Mouse (Mus musculus) C2C12 (cell line): Measurements from ENCODE around the gene Nppb. TPM values are rescaled to one million over a fixed set of nuclear protein-coding genes. Genes with fewer than 3 reads are reported as not detected.

Experiments used
- H3K27me3 ChIP-seq: one replicate; pipeline ENCODE4 v1.6.1; 2011; ENCODE audit not compliant: control insufficient read depth, insufficient read depth, insufficient read length
- H3K36me3 ChIP-seq: one replicate; pipeline ENCODE4 v1.6.1; 2011; ENCODE audit not compliant: control insufficient read depth, insufficient read depth
- H3K4me3 ChIP-seq: one replicate; pipeline ENCODE4 v1.5.1; 2011; ENCODE audit warnings: mild to moderate bottlenecking, control low read depth; ENCODE audit not compliant: poor library complexity, insufficient read depth, severe bottlenecking
- H3K79me2 ChIP-seq: one replicate; pipeline ENCODE4 v1.6.1; 2011; ENCODE audit not compliant: control insufficient read depth, insufficient read depth
- H3K79me3 ChIP-seq: one replicate; pipeline ENCODE4 v1.6.1; 2011; ENCODE audit warnings: low read depth, control low read depth
- H3ac ChIP-seq: one replicate; pipeline ENCODE3; 2011; ENCODE audit warnings: low read depth; ENCODE audit not compliant: control insufficient read depth, insufficient read length
- CEBPB ChIP-seq: IDR thresholded peaks from one replicate; pipeline ENCODE4 v1.6.1; 2011; ENCODE audit warnings: low read depth, mild to moderate bottlenecking, control low read depth, moderate library complexity
- CTCF ChIP-seq: IDR thresholded peaks from one replicate; pipeline ENCODE4 v1.5.1; 2011; ENCODE audit not compliant: control insufficient read depth, insufficient read depth, insufficient read length
- FOSL1 ChIP-seq: IDR thresholded peaks from one replicate; pipeline ENCODE4 v1.8.0; 2011; ENCODE audit warnings: mild to moderate bottlenecking, low read length; ENCODE audit not compliant: poor library complexity, insufficient read depth, severe bottlenecking
- MAX ChIP-seq: IDR thresholded peaks from one replicate; pipeline ENCODE4 v1.6.1; 2011; ENCODE audit warnings: mild to moderate bottlenecking, control low read depth
- MYOD1 ChIP-seq: IDR thresholded peaks from one replicate; pipeline ENCODE4 v1.6.1; 2011; ENCODE audit warnings: low read depth; ENCODE audit not compliant: control insufficient read depth, insufficient read length
- MYOG ChIP-seq: IDR thresholded peaks from one replicate; pipeline ENCODE4 v1.6.1; 2011; ENCODE audit not compliant: control insufficient read depth, insufficient read length; ENCODE audit errors: extremely low read depth
- USF1 ChIP-seq: IDR thresholded peaks from one replicate; pipeline ENCODE4 v1.6.1; 2011; ENCODE audit warnings: low read depth, mild to moderate bottlenecking, control low read depth, moderate library complexity
- polyA plus RNA-seq: library from polyadenylated mRNA; unstranded; fragments of >200 nt; fragmentation: generic; extraction: Trizol; gene quantifications from one replicate; pipeline ENCODE4 v1.2.1, GENCODE M21; 2012; ENCODE audit warnings: missing spikeins

The Nppb gene
- polyA plus RNA-seq, 1 experiment = 1.2 TPM

- H3K36me3 ChIP-seq = no peaks in the 10 kb centered on the region
- no peak overlapping the region for H3K4me3 ChIP-seq
- no peak overlapping the region for H3ac ChIP-seq
- H3K27me3 ChIP-seq = no peaks in the 10 kb centered on the region
- TF ChIP-seq FOSL1 (no peak), MAX (no peak), MYOG (no peak), CEBPB (no peak), USF1 (no peak), CTCF (no peak), MYOD1 (no peak)
- no peaks in the 10 kb centered on the region for H3K79me2 ChIP-seq
- no peaks in the 10 kb centered on the region for H3K79me3 ChIP-seq
Observed at GRCm38 (mm10) chr4:147979441-147979860, 6.1 kb upstream of the Nppb start.

GRCm38 (mm10) chr4:147993571-147994095, 8.0 kb downstream of the Nppb start:
- Histone ChIP-seq H3ac (peak overlapping the region; percentile 8), H3K4me3 (no peak overlapping the region), H3K36me3 (no peaks in the 10 kb centered on the region), H3K79me2 (no peaks in the 10 kb centered on the region), H3K27me3 (no peaks in the 10 kb centered on the region), H3K79me3 (no peaks in the 10 kb centered on the region)
- TF ChIP-seq USF1 (no peak), CEBPB (peak; percentile 82), MYOD1 (no peak), FOSL1 (no peak), MAX (peak; percentile 11)

DNA sequence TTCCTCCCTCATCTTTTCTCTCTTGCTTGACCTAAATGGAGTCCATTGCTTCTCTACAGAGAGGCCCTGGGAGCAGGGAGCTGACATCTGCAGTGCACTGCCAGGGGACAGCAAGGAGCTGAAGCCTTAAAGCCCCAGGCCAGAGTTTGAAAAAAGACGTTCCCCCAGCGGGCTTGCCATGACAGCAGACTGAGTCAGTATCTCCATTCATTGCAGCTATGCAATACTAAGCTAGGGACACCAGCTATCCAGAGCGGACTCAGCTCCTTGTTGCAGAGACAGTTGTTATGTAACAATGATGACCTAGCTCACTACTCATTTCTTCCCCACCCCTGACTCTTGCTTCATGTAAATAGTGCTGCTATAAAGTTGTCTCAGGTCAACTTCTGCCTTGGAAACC, 9.7 kb downstream of the Nppb start:
- H3K79me2 ChIP-seq = no peaks in the 10 kb centered on the region
- TF ChIP-seq CEBPB (no peak), USF1 (no peak), CTCF (no peak), MYOG (no peak), MAX (no peak), MYOD1 (no peak), FOSL1 (no peak)
- no peak overlapping the region for H3K4me3 ChIP-seq
- no peak overlapping the region for H3ac ChIP-seq
- H3K79me3 ChIP-seq = no peaks in the 10 kb centered on the region
- H3K27me3 ChIP-seq = no peaks in the 10 kb centered on the region
- no peaks in the 10 kb centered on the region for H3K36me3 ChIP-seq

GRCm38 (mm10) chr4:148000202-148000772, 14.7 kb downstream of the Nppb start, which contains the start of gene Nppa:
Nppa (plus strand) TSS chr4:148000722.
- H3ac ChIP-seq = no peak within 1 kb of the TSS
- TF ChIP-seq FOSL1 = no peak
- no peak for TF ChIP-seq MAX
- no peak for TF ChIP-seq MYOD1
- TF ChIP-seq MYOG = no peak
- no peak for TF ChIP-seq CTCF
- TF ChIP-seq CEBPB = no peak
- no peak for TF ChIP-seq USF1

DNA sequence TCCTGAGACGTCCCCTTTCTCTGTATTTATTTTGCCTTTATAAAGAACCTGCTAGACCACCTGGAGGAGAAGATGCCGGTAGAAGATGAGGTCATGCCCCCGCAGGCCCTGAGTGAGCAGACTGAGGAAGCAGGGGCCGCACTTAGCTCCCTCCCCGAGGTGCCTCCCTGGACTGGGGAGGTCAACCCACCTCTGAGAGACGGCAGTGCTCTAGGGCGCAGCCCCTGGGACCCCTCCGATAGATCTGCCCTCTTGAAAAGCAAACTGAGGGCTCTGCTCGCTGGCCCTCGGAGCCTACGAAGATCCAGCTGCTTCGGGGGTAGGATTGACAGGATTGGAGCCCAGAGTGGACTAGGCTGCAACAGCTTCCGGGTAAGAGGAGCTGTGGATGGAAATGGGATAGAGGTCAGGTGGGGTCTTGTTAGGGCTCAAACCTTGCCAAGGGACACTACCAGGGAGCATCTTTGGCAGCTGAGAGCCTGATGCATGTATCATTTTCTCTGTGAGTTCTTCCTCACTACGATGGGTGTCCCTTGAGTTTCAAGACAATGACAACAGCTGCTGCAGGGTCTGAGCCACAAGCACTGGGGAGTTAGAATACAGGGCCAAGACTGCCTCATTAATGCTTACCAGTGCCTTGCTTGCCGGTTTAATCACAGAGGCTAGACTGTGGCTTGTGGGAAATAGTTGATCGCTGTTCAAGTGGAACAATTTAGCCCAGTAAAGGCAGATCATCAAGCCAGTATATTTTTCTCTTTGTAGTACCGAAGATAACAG, 15.6 kb downstream of the Nppb start:
- H3K79me2 ChIP-seq = no peaks in the 10 kb centered on the region
- H3K27me3 ChIP-seq = no peaks in the 10 kb centered on the region
- H3ac ChIP-seq = no peak overlapping the region
- H3K79me3 ChIP-seq = no peaks in the 10 kb centered on the region
- no peak for TF ChIP-seq MYOD1
- no peak for TF ChIP-seq FOSL1
- TF ChIP-seq CTCF = no peak
- TF ChIP-seq USF1 = no peak
- no peak for TF ChIP-seq MYOG
- TF ChIP-seq CEBPB = no peak
- TF ChIP-seq MAX = no peak
- H3K4me3 ChIP-seq = no peak overlapping the region
- H3K36me3 ChIP-seq = peaks cover 9% of the 10 kb centered on the region

More at GRCm38 (mm10) chr4:148000202-148000772, 14.7 kb downstream of the Nppb start, which contains the start of gene Nppa:
- no peaks in the 10 kb centered on the region for H3K79me3 ChIP-seq
- no peak within 1 kb of the TSS for H3K4me3 ChIP-seq
- no peaks in the 10 kb centered on the region for H3K79me2 ChIP-seq
- no peaks in the 10 kb centered on the region for H3K27me3 ChIP-seq
- H3K36me3 ChIP-seq = peaks cover under 1% of the 10 kb centered on the region

- H3K27me3 ChIP-seq = no peaks in the 10 kb centered on the region
- H3ac ChIP-seq = no peak overlapping the region
- H3K79me3 ChIP-seq = no peaks in the 10 kb centered on the region
- H3K4me3 ChIP-seq = no peak overlapping the region
- no peaks in the 10 kb centered on the region for H3K79me2 ChIP-seq
- H3K36me3 ChIP-seq = peaks cover 15% of the 10 kb centered on the region
- TF ChIP-seq CTCF (no peak), USF1 (no peak), MYOG (no peak), MAX (no peak), MYOD1 (no peak), CEBPB (no peak), FOSL1 (no peak)
Observed at GRCm38 (mm10) chr4:148001866-148002265, 16.3 kb downstream of the Nppb start.
